Mouse (Mus musculus): ENCODE results near the gene Plekhj1. TPM values are rescaled to one million over a fixed set of nuclear protein-coding genes. Genes with fewer than 3 reads are reported as not detected.
"Not testable (repeated sequence)": the region's sequence is repeated elsewhere in the genome, so short reads cannot be mapped to it uniquely, and the experiment has no call there.

Plekhj1 gene
- total RNA-seq (2021): 10 to 100 TPM; 24.3 to 25.8 TPM
- long read RNA-seq, experiment 1, transcript Plekhj1-201 (6 exons, 1,260 nt): major isoform, 33 of 47 reads
- long read RNA-seq, experiment 1, partial matches to known transcripts: 7 of 47 reads
- long read RNA-seq, experiment 1, other reads (novel, unspliced or antisense): 4 of 47 reads
- long read RNA-seq, experiment 2, transcript Plekhj1-201 (6 exons, 1,260 nt): major isoform, 35 of 56 reads
- long read RNA-seq, experiment 2, partial matches to known transcripts: 6 of 56 reads
- long read RNA-seq, experiment 2, other reads (novel, unspliced or antisense): 9 of 56 reads

DNA sequence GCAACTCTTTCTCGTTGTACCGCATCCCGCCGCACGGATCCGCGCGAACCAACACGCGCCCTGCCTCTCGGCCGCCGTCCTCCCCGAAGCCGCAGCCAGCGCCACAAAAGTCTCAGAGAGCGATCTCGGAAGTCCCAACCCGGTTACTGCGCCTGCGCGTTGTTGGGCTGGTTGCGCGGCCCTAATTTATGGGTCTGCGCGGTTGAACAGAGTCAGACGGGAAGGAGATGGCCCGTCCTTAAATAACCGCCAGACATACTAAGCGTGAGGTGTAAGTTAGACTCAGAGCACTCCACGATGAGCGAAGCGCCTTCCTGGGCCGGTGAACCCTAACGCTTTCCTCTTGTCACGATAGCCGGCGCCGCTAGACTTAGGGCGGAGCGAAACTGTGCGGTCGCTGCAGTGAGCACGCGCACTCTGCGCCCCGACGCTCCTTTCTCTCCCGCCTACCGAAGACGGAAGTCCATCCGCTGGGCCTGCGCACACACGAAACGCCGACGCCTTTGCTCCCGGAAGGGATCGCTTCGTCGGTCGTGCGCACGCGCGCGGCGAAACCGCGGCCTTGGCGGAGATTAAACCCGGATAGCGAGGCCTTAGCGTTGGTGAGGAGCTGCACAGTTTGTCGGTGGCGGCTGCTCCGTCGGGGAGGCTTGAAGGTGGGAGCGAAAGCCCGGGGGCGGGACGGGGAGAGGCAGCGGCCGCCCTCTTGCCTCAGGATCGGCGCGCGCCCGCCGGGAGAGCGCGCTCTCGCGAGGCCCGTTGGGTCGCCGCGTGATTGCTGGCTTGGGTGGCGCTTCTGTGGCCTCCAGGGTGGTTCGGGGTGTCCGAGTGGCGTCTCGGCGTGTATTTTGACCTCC, at the start of gene Plekhj1, which contains the start of gene Sf3a2:
Plekhj1 (minus strand) TSS at position 477 of the 857 bp plus-strand sequence.
Sf3a2 (plus strand) TSS at position 49 of the 857 bp plus-strand sequence.
- DNase-seq (ENCODE audit: low spot score): peak; percentile 96

DNA sequence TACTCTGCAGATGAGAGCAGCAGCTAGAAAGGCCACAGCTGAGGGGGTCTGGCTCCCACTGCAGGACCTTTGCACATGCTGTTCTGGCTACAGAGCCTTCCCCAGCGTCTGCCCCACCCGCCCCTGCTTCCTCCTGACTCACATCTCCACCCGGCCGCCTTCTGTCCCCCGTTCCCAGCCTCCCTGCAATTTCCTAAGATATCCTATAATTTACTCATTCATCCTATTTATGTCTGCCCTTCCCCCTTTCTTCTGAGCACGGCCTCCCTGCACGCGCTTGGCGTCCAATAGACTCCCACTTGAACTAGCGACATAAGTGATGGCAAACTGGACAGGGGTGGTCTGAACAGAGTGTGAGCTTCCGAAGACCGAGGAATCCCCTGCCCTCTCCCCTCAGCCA, 47.3 kb upstream of the Plekhj1 start:
- DNase-seq (ENCODE audit: low spot score): no peak

DNA sequence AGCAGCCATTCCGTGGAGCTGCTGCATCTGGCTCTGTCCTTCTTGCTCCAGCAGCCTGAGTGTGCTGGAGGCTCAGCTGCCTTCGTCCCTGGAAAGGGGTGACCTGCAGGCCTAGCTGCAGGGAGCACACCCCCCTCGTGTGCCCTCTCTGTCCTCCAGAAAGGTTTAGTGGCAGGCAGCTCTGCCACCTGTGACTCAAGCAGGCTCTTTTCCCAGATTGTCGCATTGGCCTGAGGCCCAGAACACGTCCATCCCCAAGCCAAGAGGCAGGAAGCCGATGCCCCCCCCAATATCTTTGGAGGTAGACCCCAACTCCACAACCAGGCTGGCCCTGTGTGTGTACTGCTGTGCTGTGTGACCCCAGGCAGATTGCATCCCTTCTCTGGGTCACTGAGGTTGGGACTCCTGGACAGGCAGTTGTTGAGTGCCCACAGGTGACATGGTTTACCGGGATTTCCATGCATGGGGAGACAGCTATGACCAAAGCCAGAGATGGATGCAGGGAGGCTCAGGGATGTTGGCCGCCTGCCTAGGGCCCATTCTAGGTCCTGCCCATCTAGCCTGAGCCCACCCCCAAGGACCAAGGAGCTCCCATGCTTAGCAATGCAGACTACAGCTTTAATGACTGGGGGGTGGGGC, 46.7 kb upstream of the Plekhj1 start:
- DNase-seq (ENCODE audit: low spot score): no peak

DNA sequence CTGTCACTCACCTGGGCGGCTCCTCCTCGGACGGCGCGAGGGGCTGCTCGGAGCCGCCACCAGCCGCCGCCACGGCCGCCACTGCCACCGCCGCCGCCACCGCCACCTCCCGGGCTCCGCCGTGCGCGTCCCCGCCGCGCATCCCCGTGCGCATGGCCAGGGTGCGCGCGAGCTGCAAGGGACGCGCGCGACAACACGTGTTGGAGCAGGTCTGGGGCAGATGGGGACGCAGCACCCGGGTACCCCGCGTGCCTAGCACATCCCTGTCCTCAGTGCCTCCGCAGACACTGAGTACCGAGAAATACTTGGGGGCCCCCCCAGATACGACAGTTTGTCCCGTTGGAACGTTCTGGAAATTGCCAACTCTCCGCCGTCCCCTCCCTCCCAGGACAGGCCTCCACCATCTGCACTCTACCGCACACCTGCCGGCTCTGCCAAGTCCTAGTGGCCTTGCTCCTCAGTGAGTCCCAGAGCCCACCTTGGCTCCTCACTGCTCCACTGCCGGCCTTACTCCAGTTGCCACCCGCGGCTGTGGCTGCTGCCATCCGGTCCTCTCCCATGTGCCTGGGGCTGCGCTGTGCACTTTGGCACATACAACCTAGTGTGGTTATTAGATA, 45.6 kb upstream of the Plekhj1 start, which contains the start of gene Lingo3:
Lingo3 (minus strand) TSS at position 109 of the 617 bp plus-strand sequence.
- DNase-seq (ENCODE audit: low spot score): no peak

DNA sequence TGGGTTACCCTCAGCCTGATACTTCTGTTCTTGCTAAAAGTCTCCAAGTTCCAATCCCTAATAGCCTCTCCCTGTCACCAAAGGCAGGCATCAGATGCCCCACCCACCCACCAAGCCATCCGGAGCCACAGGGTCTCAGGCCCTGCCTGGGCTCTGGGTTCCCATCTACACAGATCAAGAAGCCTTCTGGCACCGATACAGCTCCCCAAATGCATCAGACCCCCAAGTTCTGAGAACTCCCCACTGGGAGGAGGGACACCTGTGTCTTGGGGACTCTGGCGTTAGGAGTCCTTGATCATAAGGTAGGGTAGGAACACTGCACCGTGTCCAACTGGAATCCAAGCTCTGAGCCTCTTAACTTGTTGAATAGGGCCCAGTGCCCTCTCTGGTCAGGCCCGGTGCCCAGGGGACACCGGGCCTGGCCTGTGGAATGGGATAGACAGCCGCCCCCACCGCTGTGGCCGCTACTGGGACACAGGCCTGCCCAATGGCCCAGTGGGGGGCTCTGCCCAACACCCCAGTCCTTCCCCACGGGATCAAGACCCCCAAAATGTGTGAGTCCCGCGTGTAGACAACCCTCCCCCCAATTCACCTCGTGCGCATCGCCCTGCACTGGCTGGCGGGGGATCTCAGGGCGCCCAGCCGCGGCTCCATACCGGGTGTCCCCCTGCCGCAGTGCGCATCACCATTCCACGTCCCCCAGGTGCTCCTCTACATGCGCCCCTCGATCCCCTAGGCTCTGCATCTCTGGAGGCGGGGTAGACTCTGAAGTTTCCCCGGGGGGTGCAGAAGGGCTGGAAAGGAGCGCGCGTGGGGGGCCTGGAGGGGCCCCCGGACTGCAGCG, 44.9 kb upstream of the Plekhj1 start:
- no peak for DNase-seq (ENCODE audit: low spot score)

DNA sequence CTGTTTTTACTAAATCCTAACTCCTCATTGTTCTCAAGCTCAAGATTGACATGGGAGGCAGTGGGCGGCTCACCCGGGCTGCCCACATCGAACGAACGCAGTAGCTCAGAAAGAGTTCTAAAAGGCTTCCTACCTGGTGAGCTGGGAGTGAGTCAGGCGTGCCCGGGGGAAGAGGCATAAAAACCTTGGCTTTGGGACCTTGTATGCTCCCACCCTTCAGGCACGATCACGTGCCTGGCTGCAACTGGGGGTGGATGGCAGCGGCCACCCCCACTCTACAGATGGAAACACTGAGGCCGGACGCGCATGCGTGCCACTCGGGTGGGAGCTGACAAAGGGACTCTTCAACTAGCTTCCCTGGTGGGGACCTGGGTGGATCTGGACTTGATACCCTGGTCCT, 43.9 kb upstream of the Plekhj1 start:
- DNase-seq (ENCODE audit: low spot score): no peak

DNA sequence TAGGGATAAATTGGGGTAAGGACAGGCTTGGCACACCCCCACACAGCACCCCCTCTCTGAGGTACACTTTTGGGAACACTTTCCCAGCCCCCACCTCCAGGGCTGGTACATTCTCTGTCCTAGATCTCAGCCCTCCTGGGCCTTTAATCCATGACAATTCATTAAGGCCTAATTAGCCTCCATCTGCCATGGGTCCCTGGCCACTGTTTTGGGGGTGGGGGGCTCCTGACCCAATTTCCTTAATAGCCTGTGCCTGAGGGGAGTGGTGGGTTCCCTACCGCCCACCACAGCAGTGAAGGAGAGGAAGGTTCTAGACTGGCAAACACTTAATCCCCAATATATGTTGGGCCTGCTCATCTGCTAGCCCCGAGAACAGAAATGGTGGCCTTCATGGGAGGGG, 43.3 kb upstream of the Plekhj1 start:
- no peak for DNase-seq (ENCODE audit: low spot score)

DNA sequence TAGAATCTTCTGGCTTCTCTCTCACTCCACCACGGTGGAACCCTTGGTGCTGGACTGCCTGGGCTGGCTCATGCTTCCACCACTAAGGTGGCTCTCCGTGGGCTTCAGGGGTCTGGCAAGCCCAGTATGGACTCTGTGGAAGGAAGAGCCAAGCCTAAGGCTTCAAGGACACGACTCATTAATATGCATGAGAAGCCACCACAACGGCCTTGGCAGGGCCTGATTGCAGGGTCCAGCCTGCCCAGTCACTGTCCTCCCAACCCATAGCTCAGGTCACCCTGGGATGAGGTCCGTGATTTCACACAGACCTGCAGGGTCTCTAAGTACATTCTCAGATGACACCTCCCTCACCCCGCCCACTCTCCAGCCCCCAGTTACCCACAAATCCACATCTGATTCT, 41.4 kb upstream of the Plekhj1 start:
- DNase-seq (ENCODE audit: low spot score): no peak

DNA sequence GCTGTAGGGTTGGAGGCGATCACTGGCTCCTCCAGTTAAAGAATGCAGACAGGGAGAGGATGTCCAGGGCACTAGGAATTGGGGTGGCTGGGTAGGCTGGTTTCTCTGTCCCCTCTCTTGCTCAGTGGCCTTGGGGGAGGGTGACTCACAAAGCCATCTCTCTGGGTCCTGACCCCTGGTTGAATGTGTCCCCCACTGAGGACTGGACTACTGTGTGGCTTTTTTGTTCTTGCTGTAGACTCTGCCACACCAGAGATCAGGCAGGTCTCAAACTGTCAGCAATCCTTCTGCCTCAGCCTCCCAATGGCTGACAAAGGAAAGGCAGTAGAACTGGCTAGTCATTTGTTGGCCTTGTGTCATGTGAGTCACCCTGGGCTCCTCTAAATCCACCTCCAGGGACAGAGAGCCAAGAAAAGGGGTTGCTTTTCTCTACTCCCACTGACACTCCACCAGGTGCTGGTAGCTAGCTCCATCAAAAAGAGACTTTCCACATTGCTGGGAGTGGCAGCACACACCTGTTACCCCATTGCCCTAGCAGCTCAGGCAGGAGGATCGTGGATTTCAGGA, 40.0 kb upstream of the Plekhj1 start:
- DNase-seq (ENCODE audit: low spot score): no peak

DNA sequence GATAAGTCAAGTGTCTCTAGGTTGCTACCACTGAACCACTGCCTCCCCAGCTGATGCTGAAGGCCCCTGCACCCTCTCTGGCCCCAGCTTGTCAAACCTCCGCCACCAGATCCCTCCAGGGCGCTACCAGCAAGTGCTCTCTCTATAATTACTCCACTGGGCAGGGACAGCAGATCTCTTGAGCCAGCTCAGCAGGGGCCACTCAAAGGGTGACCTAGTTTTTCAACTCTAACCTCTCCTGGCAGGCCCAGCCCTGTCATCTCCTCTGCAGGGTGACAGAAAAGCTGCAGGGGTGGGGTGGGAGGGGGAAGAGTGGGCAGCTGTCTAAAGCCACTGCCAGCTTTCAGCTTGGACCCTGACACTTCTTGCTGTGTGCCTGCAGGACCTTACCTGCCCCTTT, 39.4 kb upstream of the Plekhj1 start:
- peak; percentile 78 for DNase-seq (ENCODE audit: low spot score)

DNA sequence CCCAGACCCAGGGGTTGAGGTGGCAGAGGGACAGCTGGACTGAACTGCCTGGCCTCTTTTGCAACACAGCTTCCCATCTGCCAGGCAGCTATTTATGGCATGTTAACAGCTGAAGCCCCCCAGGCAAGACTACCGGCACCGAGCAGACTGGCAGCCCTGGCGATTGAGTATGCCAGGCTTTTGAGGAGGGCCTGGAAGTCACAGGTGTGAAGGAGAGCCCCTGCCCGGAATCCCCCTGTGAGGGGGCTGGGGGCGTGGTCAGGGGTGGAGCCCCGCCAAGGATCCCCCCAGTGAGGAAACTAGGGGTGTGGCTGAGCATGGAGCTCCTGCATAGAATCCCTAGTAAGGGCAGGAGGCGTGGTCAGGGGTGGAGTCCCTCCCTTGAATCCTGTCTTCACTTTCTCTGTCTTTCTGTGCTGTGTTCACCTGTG, 38.5 kb upstream of the Plekhj1 start:
- peak; percentile 47 for DNase-seq (ENCODE audit: low spot score)

DNA sequence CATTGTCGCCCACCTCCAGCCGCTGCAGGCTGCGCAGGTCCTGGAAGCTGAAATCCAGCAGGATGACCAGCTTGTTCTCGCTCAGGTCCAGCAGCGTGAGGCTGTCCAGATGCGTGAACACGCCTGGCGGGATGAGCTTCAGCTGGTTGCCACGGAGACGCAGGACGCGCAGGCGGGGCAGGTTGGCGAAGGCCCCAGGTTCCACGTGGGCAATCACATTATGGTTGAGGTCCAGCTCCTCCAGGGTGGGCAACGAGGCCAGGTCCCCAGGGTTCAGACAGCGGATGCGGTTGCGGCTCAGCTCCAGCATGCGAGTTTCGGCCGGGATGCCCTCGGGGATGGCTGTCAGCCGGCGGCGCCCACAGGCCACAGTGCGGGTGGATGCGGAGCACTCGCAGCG, 37.2 kb upstream of the Plekhj1 start:
- DNase-seq (ENCODE audit: low spot score): no peak

DNA sequence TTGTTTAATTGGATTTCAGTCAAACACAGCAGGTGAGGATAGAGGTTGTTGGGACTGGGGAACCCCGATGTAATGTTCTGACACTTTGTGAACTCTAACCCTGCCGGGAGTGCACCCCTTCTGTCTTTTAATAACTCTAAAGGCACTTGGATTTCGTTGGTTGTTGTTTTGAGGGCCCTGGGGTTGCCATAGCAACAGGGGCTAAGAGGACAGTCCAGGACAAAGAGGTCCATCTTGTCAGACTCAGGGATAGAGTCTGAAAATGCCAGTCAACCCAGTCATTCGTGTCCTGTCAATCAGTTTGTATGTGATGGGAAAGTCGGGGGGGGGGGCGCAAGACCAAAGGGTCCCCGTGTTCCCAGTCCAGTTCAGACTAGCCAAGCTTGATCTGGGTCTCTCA, 34.4 kb upstream of the Plekhj1 start:
- no peak for DNase-seq (ENCODE audit: low spot score)

DNA sequence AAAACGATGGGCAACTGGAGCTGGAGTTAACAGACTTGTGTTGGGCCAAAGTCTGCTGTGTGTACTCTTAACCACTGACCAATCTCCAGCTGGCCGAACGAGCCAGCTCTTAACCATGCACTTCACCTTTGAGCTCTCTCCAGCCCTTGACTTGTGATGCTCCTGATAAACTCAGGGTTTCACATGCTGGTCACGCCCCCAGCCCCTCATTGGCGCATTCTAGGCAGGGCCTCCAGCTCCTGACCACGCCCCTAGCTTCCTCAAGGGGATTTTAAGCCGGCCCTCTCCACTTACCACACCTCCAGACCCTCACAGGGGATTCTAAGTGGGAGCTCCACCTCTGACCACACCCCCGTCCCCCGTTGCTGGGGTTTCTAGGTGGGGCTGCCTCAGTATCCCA, 32.7 kb upstream of the Plekhj1 start:
- no peak for DNase-seq (ENCODE audit: low spot score)

DNA sequence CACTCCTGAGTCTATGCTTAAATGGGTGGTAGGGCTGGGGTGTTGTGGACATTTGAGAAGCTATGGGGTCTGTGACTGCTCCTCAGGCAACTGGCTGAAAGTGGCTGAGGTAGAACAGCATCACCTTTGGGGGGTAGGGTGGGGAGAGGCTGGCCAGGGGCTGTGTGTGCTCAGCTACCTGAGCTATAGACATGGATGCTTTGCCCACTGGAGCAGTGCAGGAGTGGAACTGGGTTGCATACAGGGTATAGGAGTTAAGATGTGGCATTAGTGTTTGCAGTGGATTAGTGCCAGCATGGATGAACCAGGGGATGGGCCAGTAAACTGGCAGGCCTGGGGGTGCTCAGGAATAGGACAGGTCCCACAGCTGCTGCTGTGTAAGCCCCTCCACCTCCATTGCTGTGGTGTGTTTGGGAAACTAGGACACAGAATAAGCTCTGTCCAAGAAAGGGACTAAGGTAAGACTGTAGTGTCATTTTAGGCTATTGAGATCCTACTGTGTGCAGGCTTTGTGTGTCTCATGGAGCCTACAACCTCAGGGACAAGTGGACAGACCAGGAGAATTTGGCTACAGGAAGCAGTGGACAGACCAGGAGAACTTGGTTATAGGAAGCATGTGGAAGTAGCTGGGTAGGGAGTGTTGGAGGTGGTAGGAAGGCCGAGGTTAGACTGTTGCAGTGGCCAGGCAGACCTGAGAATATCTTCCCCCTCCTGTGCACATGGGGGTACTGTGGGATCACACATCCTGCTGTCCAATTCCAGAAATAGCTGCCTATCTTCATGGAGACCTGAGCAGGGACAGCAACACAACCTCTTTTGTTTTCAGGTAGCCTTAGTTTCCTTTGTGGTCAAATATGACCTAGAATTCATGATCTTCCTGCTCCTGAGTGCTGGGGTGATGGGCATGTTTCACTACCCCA, 31.2 kb upstream of the Plekhj1 start:
- DNase-seq (ENCODE audit: low spot score): no peak

DNA sequence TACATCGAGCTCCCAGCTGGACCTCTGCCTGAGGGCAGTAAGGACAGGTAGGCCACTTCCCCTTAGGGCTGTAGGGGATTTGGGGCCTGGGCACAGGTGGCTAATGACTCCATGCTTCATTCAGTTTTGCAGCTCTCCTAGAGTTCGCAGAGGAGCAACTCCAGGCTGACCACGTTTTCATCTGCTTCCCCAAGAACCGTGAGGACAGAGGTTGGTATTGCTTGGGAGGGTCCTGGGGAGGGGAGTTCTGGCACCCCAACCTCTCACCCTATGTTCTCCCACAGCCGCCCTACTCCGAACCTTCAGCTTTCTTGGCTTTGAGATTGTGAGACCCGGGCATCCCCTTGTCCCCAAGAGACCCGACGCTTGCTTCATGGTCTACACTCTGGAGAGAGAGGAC, 30.2 kb upstream of the Plekhj1 start:
- not testable (repeated sequence) for DNase-seq (ENCODE audit: low spot score)

DNA sequence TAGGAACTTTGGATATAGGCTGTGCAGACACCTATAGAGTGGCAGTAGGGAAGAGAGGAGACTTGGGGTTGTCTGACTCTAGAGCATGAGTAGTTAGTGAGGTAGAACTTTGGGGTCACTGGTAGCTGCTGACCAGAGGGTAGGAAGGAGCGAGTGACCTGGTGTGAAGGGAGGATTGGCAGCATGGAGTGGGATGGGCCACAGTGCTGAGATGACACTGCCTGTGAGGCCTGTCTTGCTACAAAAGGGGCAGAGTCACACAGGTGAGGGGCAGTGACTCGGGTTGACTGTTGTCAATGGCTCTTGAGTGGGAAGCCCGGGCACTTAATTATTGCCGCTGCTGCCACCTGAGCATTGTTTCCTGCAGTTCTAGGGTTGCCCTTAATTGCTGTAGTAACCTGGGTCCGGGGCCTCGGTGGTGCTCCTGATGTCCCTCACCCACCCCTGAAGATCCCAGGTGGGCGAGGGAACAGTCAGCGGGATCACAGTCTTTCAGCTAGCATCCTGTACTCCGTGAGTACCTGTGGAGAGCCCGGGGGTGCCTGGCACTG, 29.5 kb upstream of the Plekhj1 start:
- no peak for DNase-seq (ENCODE audit: low spot score)

DNA sequence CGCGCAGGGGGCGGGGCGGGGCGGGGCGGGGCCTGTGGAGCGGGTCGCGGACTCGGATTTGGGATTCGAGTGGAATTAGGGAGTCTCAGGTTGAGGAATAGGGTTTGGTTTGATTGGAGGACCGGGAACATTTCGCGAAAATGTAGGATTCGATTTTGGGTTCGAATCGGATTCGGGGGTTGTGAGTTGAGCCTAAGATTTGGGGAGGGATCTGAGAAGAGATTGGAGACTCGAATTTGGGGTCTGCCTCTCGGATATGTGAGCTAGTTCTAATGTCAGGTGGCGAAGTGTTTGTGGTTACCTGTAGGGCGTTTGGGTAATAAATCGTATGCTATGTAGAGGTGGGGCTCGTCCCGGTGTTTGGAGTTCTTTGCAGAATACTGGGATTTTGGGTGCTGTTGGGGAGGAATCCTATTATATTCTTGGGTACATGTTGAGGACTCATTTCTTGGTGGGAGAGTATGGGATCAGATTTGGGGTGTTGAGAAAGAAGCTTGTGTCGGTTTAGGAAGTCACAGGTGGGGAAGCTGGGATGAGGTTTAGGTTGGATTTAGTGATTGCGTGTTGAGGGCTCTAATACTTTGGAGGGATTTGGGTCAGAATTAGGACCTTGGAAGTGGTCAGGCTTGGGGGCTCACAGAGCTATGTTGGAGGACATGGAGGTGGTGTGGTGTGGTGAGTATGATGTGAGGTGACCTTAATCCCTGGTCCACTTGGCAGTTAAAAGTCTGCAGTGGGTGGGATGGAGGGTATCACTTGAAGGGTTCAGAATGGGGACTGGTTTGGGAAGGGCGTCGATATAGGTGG, 28.8 kb upstream of the Plekhj1 start:
- DNase-seq (ENCODE audit: low spot score): no peak

Data from gastrocnemius, adult 18-20 months (tissue).